Mouse (Mus musculus) kidney, embryonic 16.5 days (tissue): ENCODE data around the gene Lrrc27. TPM values are rescaled to one million over a fixed set of nuclear protein-coding genes. Genes with fewer than 3 reads are reported as not detected.

Source experiments
- ATAC-seq: fragments of 200-750 bp; cut with Nextera tagmentation; 2 replicates; pipeline ENCODE4 v1.8.0; 2017; ENCODE audit warnings: moderate TSS enrichment; ENCODE audit not compliant: low FRiP score, low TSS enrichment
- H3K27ac ChIP-seq: fragments of 300-500 bp; sonication (generic); 2 replicates; pipeline ENCODE4 v1.5.1; 2014; ENCODE audit warnings: low read length
- H3K27me3 ChIP-seq: fragments of 300-500 bp; sonication (generic); 2 replicates; pipeline ENCODE4 v1.6.1; 2014; ENCODE audit warnings: low read length, control low read depth, mixed read lengths; ENCODE audit not compliant: insufficient read depth
- H3K36me3 ChIP-seq: fragments of 300-500 bp; sonication (generic); 2 replicates; pipeline ENCODE4 v1.6.1; 2014; ENCODE audit warnings: low read length, control low read depth, mixed read lengths; ENCODE audit not compliant: insufficient read depth
- H3K4me1 ChIP-seq: fragments of 300-500 bp; sonication (generic); 2 replicates; pipeline ENCODE4 v1.6.1; 2014; ENCODE audit warnings: low read length, control low read depth, mixed read lengths; ENCODE audit not compliant: insufficient read depth
- H3K4me2 ChIP-seq: fragments of 300-500 bp; sonication (generic); replicated peaks from 2 replicates; pipeline ENCODE4 v1.6.1; 2014; ENCODE audit warnings: low read depth, low read length
- H3K4me3 ChIP-seq: fragments of 300-500 bp; sonication (generic); 2 replicates; pipeline ENCODE4 v1.5.1; 2014; ENCODE audit warnings: mild to moderate bottlenecking, low read length
- H3K9ac ChIP-seq: fragments of 300-500 bp; sonication (generic); replicated peaks from 2 replicates; pipeline ENCODE4 v1.6.1; 2014; ENCODE audit warnings: low read length
- H3K9me3 ChIP-seq: fragments of 300-500 bp; sonication (generic); 2 replicates; pipeline ENCODE4 v1.6.1; 2016; ENCODE audit warnings: low read length, control low read depth
- WGBS: fragments of 180-500 bp; shearing (Covaris S2); extraction: QIAGEN DNeasy Blood & Tissue Kit; methylation state at CpG from one replicate; pipeline ENCODE4 v1.1.7; 2014; 5-methylcytosine and 5-hydroxymethylcytosine counted together
- polyA plus RNA-seq: library from polyadenylated mRNA; unstranded; fragments of >200 nt; fragmentation: Nextera tagmentation; extraction: Ambion mirVana; gene quantifications from 2 replicates; pipeline ENCODE4 v1.2.1, GENCODE M21; 2015

The Lrrc27 gene
- polyA plus RNA-seq, 1 experiment from 2014 or later, result 3.3 TPM

DNA sequence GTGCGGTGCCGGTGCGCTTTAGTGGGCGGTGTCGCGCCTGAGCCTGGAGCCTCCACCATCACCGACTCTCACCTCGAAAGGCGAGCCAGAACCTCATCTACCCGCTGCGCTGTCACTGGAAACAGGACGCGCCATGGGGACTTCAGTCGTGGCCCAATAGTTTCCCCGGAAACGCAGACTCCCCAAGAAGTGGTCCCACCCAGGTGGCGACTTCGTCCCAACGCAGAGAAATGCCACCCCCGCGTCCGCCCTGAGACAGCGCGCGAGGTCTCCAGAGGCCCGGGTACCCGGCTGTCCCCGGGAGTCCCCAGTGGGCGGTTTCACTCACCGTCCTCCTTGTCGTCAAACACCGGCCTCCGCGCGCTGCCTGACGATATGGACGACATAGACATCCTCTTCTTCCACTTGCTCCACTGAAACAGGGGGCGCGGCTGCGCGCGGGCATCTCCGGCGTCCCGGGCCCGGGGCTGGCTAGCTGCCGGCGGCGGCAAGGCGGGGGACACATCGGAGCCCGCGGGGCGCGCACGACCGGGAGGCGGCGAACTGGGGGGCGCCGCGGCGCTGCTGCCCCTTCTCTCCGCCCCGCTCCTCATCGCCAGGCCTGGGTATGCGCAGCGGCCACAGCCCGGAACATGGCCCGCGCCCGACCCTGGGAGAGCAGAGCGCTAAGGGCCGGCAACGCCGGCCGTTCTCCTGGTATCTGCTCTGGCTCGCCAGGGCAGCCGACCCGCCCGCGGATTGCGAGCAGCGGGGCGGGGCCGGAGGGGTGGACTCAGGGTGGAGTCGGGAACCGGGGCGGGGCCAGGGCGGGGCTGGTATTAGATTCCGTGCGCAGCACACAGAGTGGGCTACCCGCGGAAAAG lies 24.8 kb upstream of the Lrrc27 start:
- Histone ChIP-seq H3K4me2 (peak overlapping the region; percentile 99), H3K4me1 (peaks cover 8% of the 10 kb centered on the region), H3K4me3 (peak overlapping the region; percentile 67), H3K36me3 (no peaks in the 10 kb centered on the region), H3K9me3 (no peaks in the 10 kb centered on the region), H3K27me3 (peaks cover 30% of the 10 kb centered on the region), H3K9ac (peak overlapping the region; percentile 66), H3K27ac (no peak overlapping the region)
- under 1% methylated on average over 90 of the region's 94 CpGs for WGBS
- ATAC-seq, result peak; percentile 97

DNA sequence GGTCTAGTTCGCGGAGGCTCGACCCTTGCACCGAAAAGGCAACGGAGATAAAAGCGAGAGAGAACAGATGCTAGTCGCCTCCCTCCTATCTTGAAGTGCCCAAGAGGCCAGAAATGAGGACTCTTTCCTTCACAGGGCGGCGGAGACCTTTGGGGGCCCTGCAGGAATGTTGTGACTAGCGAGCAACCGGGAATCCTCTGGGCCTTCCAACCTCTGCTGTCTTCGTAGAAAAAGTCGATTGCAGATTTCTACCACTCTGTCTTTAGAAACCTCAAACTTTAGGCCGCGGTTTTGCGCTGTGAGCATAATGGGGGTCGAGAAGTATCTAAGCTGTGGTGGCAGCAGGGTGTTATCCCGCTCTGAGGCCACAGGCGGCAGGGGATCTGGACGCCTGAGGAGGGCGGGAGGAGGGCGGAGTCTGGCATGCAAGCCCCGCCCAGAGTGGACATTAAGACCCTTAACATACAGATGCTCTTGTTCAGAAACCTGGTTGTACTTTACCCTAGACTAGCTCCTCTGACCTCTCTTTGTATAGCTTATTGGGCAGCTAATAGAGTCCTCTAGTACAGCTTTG lies 24.1 kb upstream of the Lrrc27 start:
- Histone ChIP-seq H3K9me3 (no peaks in the 10 kb centered on the region), H3K4me2 (peak overlapping the region; percentile 99), H3K4me3 (peak overlapping the region; percentile 67), H3K36me3 (no peaks in the 10 kb centered on the region), H3K9ac (peak overlapping the region; percentile 66), H3K27me3 (peaks cover 30% of the 10 kb centered on the region), H3K27ac (no peak overlapping the region), H3K4me1 (peaks cover 8% of the 10 kb centered on the region)
- ATAC-seq, result peak; percentile 84
- WGBS, result 2% methylated on average over 23 of the region's 23 CpGs

DNA sequence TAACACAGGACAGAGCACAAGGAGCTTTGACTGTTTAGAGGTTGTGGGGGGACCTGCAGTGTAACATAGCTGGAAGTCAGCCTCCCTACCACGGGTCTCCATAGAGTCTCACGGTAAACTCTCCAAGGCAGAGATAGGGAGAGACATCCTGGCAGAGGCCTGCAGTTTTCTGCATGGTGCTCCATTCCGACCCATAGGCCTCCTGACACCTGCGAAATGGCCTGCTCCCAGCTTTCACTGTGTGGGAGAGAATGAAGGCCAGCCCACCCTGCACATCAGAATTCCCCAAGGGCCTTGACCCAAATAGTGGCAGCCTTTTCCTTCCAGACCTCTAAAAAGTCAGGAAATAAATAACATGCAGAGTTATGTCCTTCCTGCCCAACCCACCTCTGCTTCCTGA lies 22.2 kb upstream of the Lrrc27 start:
- H3K4me3 ChIP-seq, result no peak overlapping the region
- H3K27me3 ChIP-seq, result peaks cover 30% of the 10 kb centered on the region
- H3K4me2 ChIP-seq, result no peak overlapping the region
- WGBS, result 90% methylated on average over 4 of the region's 4 CpGs
- H3K27ac ChIP-seq, result no peak overlapping the region
- peaks cover 8% of the 10 kb centered on the region for H3K4me1 ChIP-seq
- no peaks in the 10 kb centered on the region for H3K9me3 ChIP-seq
- no peak overlapping the region for H3K9ac ChIP-seq
- ATAC-seq, result no peak
- H3K36me3 ChIP-seq, result no peaks in the 10 kb centered on the region

DNA sequence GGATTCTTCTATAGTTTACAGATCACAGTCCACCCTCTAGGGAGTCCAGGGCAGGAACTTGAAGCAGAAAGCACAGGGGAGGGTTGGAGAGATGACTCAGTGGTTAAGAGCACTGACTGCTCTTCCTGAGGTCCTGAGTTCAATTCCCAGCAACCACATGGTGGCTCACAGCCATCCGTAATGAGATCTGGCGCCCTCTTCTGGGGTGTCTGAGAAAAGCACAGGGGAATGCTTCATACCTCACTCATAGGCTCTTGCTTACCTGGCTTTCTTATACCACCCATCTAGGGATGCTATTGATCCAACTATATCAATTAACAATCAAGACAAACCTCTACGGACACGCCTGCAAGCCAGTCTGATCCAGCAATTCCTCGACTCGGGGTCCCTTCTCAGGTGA lies 21.2 kb upstream of the Lrrc27 start:
- H3K36me3 ChIP-seq, result no peaks in the 10 kb centered on the region
- no peak overlapping the region for H3K27ac ChIP-seq
- no peak overlapping the region for H3K4me2 ChIP-seq
- H3K9me3 ChIP-seq, result no peaks in the 10 kb centered on the region
- H3K4me1 ChIP-seq, result peaks cover 8% of the 10 kb centered on the region
- H3K4me3 ChIP-seq, result no peak overlapping the region
- ATAC-seq, result no peak
- no peak overlapping the region for H3K9ac ChIP-seq
- peaks cover 21% of the 10 kb centered on the region for H3K27me3 ChIP-seq
- 78% methylated on average over 6 of the region's 6 CpGs for WGBS

DNA sequence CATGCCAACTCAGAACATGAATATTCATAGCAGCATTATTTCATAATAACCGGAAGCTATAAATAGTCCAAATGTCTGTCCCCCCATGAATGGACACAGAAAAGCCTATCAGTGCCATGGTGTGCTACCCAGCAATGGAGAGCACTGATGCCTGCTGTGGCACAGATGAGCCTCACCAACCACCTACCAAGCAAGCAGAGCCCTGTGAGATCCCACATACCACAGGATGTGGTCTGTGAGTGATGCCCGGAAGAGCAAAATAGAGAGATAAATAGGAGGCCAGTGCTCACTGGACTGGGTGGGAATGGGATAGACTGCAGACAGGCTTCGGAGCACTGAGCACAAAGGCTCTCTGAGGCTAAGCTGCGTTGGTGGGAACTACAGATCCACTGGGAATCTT lies 15.8 kb upstream of the Lrrc27 start:
- no peaks in the 10 kb centered on the region for H3K9me3 ChIP-seq
- ATAC-seq, result no peak
- 85% methylated on average over 4 of the region's 4 CpGs for WGBS
- no peaks in the 10 kb centered on the region for H3K4me1 ChIP-seq
- no peaks in the 10 kb centered on the region for H3K36me3 ChIP-seq
- H3K4me2 ChIP-seq, result no peak overlapping the region
- no peak overlapping the region for H3K27ac ChIP-seq
- H3K27me3 ChIP-seq, result peaks cover 11% of the 10 kb centered on the region
- H3K4me3 ChIP-seq, result no peak overlapping the region
- no peak overlapping the region for H3K9ac ChIP-seq

DNA sequence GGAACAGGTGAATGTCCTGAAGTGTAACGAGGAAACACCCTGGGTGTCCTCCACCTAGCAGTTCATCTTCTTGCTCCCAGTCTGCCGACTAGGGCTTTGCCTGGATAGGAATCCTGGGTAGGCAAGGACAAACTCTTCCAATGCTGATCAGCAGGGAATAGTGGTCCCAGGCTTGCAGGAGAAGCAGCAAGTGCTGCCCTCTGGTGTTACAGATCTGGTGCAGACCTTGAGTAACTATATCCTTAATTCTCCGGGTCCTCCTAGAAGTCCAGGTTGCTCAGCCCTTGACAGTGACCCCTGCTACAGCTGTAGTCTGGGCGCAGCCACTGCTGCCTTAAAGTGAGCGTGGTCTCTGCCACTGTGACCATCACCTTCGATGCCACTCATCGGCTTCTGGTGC lies 12.7 kb upstream of the Lrrc27 start:
- no peaks in the 10 kb centered on the region for H3K4me1 ChIP-seq
- peak; percentile 51 for ATAC-seq
- 25% methylated on average over 7 of the region's 7 CpGs for WGBS

DNA sequence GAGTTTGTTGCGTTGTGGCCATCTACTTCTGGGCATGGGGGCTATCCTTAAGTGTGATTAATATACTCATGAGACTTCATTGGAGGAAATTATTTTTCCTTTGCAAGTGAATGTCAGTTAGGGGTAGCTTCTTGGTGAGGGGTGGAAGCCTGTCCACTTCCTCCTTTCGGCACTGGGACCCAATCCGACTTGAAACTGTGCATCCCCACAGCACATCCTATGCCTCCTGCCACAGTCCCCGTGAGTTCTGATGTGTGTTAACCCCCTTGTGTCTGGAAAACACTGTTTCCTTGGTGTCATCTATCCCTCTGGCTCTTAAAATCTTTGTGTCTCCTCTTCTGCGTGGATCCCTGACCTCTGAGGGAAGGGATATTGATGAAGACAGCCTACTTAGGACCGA lies 11.6 kb upstream of the Lrrc27 start:
- Histone ChIP-seq H3K4me3 (no peak overlapping the region), H3K36me3 (no peaks in the 10 kb centered on the region), H3K9ac (no peak overlapping the region), H3K27me3 (peaks cover 14% of the 10 kb centered on the region), H3K4me1 (no peaks in the 10 kb centered on the region), H3K9me3 (no peaks in the 10 kb centered on the region), H3K27ac (no peak overlapping the region), H3K4me2 (no peak overlapping the region)
- ATAC-seq, result no peak
- WGBS, result 50% methylated on average over 6 of the region's 6 CpGs

More for the DNA sequence above, 12.7 kb upstream of the Lrrc27 start:
- peaks cover 14% of the 10 kb centered on the region for H3K27me3 ChIP-seq
- H3K4me2 ChIP-seq, result no peak overlapping the region
- no peaks in the 10 kb centered on the region for H3K9me3 ChIP-seq
- no peak overlapping the region for H3K4me3 ChIP-seq
- no peak overlapping the region for H3K9ac ChIP-seq
- no peaks in the 10 kb centered on the region for H3K36me3 ChIP-seq
- no peak overlapping the region for H3K27ac ChIP-seq

DNA sequence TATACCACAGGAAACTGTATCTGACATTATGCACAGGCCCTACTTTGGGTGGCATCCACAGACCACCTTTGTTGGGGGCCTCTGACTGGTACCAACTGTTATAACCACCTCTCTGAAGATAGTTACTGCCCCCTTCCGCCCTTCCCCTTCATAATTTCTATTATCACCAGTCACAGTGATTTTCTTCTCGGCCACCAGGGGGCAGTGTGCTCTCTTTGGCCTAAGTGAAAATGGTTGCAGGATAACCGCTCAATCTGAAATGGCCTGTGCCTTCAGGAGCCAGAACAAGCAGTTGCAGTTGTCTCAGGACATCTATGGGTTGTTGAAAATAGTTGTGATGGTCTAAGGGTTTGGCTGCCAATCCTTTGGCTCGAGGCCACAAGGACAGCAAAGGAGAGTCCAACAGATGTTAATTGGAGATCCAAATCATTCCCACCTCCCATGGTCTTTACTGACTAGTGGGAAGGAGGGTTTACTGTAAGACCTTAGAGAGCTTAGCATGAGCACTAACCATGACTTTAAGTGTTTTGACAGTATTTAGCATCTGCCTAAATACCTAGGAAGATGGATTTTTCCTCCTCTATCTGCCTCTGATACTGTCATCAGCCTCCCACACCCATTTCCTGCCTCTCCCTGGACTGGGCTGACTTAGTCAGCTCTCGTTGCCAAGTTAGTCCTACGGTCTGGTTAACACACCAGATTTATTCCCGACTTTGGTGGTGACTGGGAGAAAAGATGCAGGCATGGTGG lies 4.6 kb upstream of the Lrrc27 start:
- Histone ChIP-seq H3K27me3 (peaks cover 3% of the 10 kb centered on the region; the same call in 1 of the 2 replicates), H3K9ac (no peak overlapping the region), H3K9me3 (no peaks in the 10 kb centered on the region), H3K4me1 (peaks cover 14% of the 10 kb centered on the region; the same call in 1 of the 2 replicates), H3K27ac (no peak overlapping the region), H3K4me3 (no peak overlapping the region), H3K36me3 (no peaks in the 10 kb centered on the region), H3K4me2 (no peak overlapping the region)
- 12% methylated on average over 7 of the region's 7 CpGs for WGBS
- no peak for ATAC-seq

DNA sequence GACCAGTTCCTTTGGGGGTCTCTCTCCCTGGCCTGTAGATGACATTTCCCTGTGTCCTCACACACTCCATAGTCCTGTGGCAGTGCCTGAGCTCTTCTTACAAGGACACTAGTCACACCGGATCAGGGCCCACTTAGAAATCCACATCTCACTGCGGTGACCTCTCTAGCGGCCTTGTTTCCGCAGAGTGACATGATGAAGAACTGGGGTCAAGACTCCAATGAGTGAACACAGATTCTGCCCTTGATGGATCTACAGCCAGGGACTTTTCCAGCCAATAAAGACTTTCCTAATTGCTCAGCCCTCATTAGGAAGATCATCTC lies 4.1 kb upstream of the Lrrc27 start:
- no peak for ATAC-seq
- Histone ChIP-seq H3K27ac (no peak overlapping the region), H3K4me1 (peaks cover 18% of the 10 kb centered on the region), H3K36me3 (no peaks in the 10 kb centered on the region), H3K4me3 (no peak overlapping the region), H3K9me3 (no peaks in the 10 kb centered on the region), H3K4me2 (no peak overlapping the region), H3K27me3 (peaks cover 3% of the 10 kb centered on the region; the same call in 1 of the 2 replicates), H3K9ac (no peak overlapping the region)
- 34% methylated on average over 4 of the region's 4 CpGs for WGBS
